Mouse (Mus musculus) heart, postnatal 0 days (tissue): ENCODE measurements around the gene Gm17606. TPM values are rescaled to one million over a fixed set of nuclear protein-coding genes. Genes with fewer than 3 reads are reported as not detected.

Experiments
- ATAC-seq: fragments of 200-750 bp; cut with Nextera tagmentation; 2 replicates; pipeline ENCODE4 v1.8.0; 2017; ENCODE audit warnings: low read depth, moderate number of reproducible peaks, moderate library complexity; ENCODE audit not compliant: insufficient read depth
- DNase-seq: peaks from one replicate; pipeline ENCODE4 v3.0.0-alpha.2; 2016; ENCODE audit warnings: low spot score
- H3K27ac ChIP-seq: fragments of 300-500 bp; sonication (generic); 2 replicates; pipeline ENCODE4 v1.5.1; 2014; ENCODE audit warnings: low read depth, mild to moderate bottlenecking
- H3K27me3 ChIP-seq: fragments of 300-500 bp; sonication (generic); 2 replicates; pipeline ENCODE4 v1.6.1; 2014; ENCODE audit warnings: low read length, mixed read lengths; ENCODE audit not compliant: control insufficient read depth, insufficient read depth
- H3K36me3 ChIP-seq: fragments of 300-500 bp; sonication (generic); replicated peaks from 2 replicates; pipeline ENCODE4 v1.6.1; 2014; ENCODE audit warnings: low read length, mixed read lengths; ENCODE audit not compliant: control insufficient read depth, insufficient read depth
- H3K4me1 ChIP-seq: fragments of 300-500 bp; sonication (generic); 2 replicates; pipeline ENCODE4 v1.6.1; 2014; ENCODE audit warnings: antibody characterized with exemption; ENCODE audit not compliant: control insufficient read depth, insufficient read depth
- H3K4me2 ChIP-seq: fragments of 300-500 bp; sonication (generic); 2 replicates; pipeline ENCODE4 v1.6.1; 2014; ENCODE audit warnings: low read depth, mild to moderate bottlenecking, low read length, moderate library complexity
- H3K4me3 ChIP-seq: fragments of 300-500 bp; sonication (generic); 2 replicates; pipeline ENCODE4 v1.5.1; 2014; ENCODE audit warnings: low read depth, low read length
- H3K9ac ChIP-seq: fragments of 300-500 bp; sonication (generic); replicated peaks from 2 replicates; pipeline ENCODE4 v1.6.1; 2014; ENCODE audit warnings: low read depth, low read length, mixed read lengths
- H3K9me3 ChIP-seq: fragments of 300-500 bp; sonication (generic); replicated peaks from 2 replicates; pipeline ENCODE4 v1.6.1; 2016; ENCODE audit warnings: low read length; ENCODE audit not compliant: control insufficient read depth
- CTCF ChIP-seq: IDR thresholded peaks from 2 replicates; pipeline ENCODE4 v1.5.1; 2016; ENCODE audit warnings: antibody characterized with exemption, control low read depth, low read depth
- EP300 ChIP-seq: IDR thresholded peaks from 2 replicates; pipeline ENCODE4 v1.6.1; 2016; ENCODE audit warnings: antibody characterized with exemption, low read depth
- WGBS: fragments of 180-500 bp; shearing (Covaris S2); extraction: QIAGEN DNeasy Blood & Tissue Kit; methylation state at CpG from one replicate; pipeline ENCODE4 v1.1.7; 2014; 5-methylcytosine and 5-hydroxymethylcytosine counted together
- polyA plus RNA-seq: library from polyadenylated mRNA; unstranded; fragments of >200 nt; fragmentation: Nextera tagmentation; extraction: Ambion mirVana; gene quantifications from 2 replicates; pipeline ENCODE4 v1.2.1, GENCODE M21; 2015
- total RNA-seq: library from RNA; depleted of rRNA; stranded (reverse); fragments of >200 nt; gene quantifications from 2 replicates; pipeline ENCODE4 v1.2.3, GENCODE M21; 2014; ENCODE audit warnings: low replicate concordance

Gm17606 gene
- total and polyA plus RNA-seq, 2 experiments from 2014 or later: not detected

DNA sequence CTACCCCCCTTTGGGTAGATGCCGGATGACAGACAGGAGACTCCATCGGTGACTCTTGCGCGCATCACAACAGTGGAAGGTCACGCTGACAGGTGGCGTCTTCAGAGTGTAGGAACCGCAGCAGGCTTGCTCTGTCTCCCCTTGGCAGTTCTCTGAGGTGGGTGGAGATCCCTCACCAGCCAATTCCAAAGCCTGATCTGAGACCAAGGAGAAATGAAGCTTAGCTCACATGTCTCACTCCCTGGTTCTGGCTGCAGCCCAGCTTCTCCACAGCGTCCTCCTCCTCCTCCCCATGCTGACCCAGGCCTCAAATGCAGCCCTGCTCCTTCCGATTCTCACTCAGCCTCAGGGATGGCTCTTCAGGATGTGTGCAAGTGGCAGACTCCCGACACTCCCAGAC is 15.8 kb upstream of the Gm17606 start:
- H3K27me3 ChIP-seq: no peaks in the 10 kb centered on the region
- TF ChIP-seq CTCF: no peak
- H3K36me3 ChIP-seq: no peaks in the 10 kb centered on the region
- no peak overlapping the region for H3K4me2 ChIP-seq
- no peak overlapping the region for H3K4me3 ChIP-seq
- H3K9ac ChIP-seq: no peak overlapping the region
- H3K4me1 ChIP-seq: no peaks in the 10 kb centered on the region
- no peak for ATAC-seq
- H3K9me3 ChIP-seq: no peaks in the 10 kb centered on the region
- no peak overlapping the region for H3K27ac ChIP-seq
- 71% methylated on average over 10 of the region's 10 CpGs for WGBS
- peak; percentile 1 for DNase-seq

DNA sequence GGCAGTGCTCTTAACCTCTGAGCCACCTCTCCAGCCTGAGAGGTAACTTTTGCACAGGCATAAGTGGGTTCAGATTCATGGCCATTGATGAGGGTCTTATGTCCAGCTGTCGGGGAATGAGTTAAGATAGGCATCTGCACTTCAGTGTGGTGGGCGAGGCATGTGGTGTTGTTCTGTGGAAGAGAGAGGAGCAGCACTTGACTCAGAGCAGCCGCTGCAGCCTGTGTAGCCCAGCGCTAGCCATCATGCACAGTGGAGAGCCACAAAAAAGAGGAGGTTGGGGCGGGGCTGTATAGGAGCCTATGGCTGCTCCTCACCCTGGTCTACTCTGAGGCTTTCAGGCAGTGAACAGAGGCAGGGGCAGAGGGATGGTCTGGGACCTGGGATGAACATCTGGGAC is 12.6 kb upstream of the Gm17606 start:
- 60% methylated on average over 5 of the region's 5 CpGs for WGBS
- peaks cover 4% of the 10 kb centered on the region; the same call in 1 of the 2 replicates for H3K36me3 ChIP-seq
- TF ChIP-seq CTCF: no peak
- no peaks in the 10 kb centered on the region for H3K9me3 ChIP-seq
- no peak overlapping the region for H3K4me3 ChIP-seq
- no peak overlapping the region for H3K4me2 ChIP-seq
- no peaks in the 10 kb centered on the region for H3K4me1 ChIP-seq
- no peak overlapping the region for H3K27ac ChIP-seq
- ATAC-seq (no peak), DNase-seq (no peak)
- H3K9ac ChIP-seq: no peak overlapping the region
- H3K27me3 ChIP-seq: no peaks in the 10 kb centered on the region

DNA sequence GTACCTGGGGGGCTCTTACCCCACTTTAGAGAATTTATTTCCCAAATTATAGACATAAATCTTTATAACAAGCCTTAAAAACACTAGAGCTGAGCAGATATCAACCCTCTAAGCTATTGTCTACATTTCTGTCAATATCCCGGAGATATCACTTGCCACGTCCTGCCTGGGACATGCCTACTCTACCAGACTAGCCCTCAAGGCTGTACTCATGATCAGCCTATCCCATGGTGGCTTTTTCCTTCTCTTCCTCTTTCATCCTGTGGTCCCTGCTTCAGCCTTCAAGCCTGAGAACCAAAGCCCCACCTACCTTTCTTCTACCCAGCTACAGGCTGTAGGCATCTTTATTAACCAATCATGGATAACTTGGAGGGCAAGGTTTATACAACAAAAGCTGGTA is 11.0 kb upstream of the Gm17606 start:
- TF ChIP-seq EP300 (no peak), CTCF (no peak)
- Histone ChIP-seq H3K9ac (no peak overlapping the region), H3K9me3 (no peaks in the 10 kb centered on the region), H3K27ac (no peak overlapping the region), H3K27me3 (no peaks in the 10 kb centered on the region), H3K4me2 (no peak overlapping the region), H3K36me3 (peaks cover 8% of the 10 kb centered on the region; the same call in 1 of the 2 replicates), H3K4me1 (no peaks in the 10 kb centered on the region), H3K4me3 (no peak overlapping the region)
- ATAC-seq (no peak), DNase-seq (peak; percentile 1)
- WGBS: 74% methylated on average over 2 of the region's 2 CpGs

DNA sequence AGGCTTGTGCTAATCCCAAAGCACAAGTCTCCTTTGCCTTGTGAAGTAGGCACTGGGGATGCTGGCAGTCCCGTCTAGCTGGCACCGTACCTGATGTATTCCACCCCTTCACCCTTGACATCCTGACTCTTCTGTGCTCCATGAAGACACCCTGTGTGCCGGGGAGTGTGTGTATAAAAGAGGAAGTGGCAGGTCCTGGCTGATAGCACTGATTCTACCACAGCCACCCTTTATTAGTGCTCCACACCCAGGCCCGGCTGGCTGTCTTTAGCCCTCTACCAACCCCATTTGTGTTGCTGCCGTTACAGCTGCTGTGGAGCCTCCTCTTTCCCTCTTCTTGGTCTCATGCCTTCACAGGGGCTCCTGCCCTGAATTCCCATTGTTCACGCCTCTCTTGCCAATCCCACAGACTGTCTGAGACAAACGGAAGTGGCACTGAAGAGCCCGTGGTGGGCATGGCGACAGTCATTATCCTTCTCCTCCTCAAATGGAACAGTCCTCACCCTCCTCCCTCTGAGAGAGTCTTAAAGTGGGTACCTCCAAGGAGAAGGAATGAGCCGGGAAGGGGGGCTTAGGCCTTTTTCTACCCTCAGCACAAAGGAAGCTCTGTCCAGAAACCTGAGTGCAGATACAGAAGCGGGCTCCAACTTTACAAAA is 10.0 kb upstream of the Gm17606 start:
- no peak for TF ChIP-seq CTCF
- TF ChIP-seq EP300: no peak
- no peak overlapping the region for H3K27ac ChIP-seq
- H3K27me3 ChIP-seq: no peaks in the 10 kb centered on the region
- no peak for ATAC-seq
- no peaks in the 10 kb centered on the region for H3K9me3 ChIP-seq
- peaks cover 8% of the 10 kb centered on the region; the same call in 1 of the 2 replicates for H3K36me3 ChIP-seq
- no peak overlapping the region for H3K4me3 ChIP-seq
- no peak overlapping the region for H3K9ac ChIP-seq
- no peak for DNase-seq
- no peaks in the 10 kb centered on the region for H3K4me1 ChIP-seq
- 75% methylated on average over 11 of the region's 11 CpGs for WGBS
- H3K4me2 ChIP-seq: no peak overlapping the region

DNA sequence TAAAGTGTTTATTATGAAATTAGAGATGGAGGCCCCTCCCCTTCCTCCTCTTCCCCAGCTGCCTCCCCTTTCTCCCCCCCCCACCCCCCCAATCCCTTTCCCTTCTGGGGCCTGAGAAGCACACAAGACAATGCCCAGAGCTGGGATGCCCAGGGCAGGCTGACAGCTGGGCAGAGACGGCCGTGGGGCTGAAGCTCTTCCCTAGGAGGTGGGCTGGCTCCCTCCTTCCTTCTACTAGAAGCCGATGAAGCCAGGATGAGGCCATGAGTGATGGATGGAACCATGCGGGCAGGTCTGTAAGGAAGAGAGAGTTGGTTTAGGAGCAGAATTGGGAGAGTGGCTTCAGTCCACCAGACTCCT is 9.5 kb upstream of the Gm17606 start:
- no peaks in the 10 kb centered on the region for H3K4me1 ChIP-seq
- DNase-seq: no peak
- no peak overlapping the region for H3K4me3 ChIP-seq
- no peak overlapping the region for H3K27ac ChIP-seq
- 78% methylated on average over 4 of the region's 4 CpGs for WGBS
- peaks cover 8% of the 10 kb centered on the region; the same call in 1 of the 2 replicates for H3K36me3 ChIP-seq
- no peak for TF ChIP-seq EP300
- TF ChIP-seq CTCF: no peak
- ATAC-seq: no peak
- no peak overlapping the region for H3K4me2 ChIP-seq
- H3K27me3 ChIP-seq: no peaks in the 10 kb centered on the region
- no peak overlapping the region for H3K9ac ChIP-seq
- no peaks in the 10 kb centered on the region for H3K9me3 ChIP-seq

DNA sequence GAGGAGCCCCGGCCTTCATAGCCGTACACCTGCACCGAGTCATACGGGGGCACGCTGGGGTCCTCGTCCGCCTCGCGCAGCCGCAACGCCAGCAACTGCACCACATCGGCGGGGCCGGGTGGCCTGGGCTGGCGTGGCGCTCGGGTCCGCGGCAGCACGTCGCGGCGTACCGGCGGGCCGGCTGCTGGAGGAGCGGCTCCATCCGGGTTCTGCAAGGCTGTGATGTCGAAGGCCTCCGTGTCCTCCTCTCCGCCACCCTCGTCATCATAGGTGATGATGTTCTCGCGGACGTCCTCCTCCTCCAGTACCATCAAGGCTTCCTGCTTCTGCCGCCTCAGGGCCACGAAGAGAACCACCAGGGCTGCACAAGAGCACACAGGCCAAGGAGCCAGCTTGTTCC is 8.5 kb upstream of the Gm17606 start:
- Histone ChIP-seq H3K4me1 (no peaks in the 10 kb centered on the region), H3K36me3 (peaks cover 8% of the 10 kb centered on the region; the same call in 1 of the 2 replicates), H3K27ac (no peak overlapping the region), H3K9ac (no peak overlapping the region), H3K4me2 (no peak overlapping the region), H3K27me3 (no peaks in the 10 kb centered on the region), H3K4me3 (no peak overlapping the region), H3K9me3 (no peaks in the 10 kb centered on the region)
- TF ChIP-seq CTCF: no peak
- no peak for TF ChIP-seq EP300
- DNase-seq (no peak), ATAC-seq (no peak)
- WGBS: 88% methylated on average over 37 of the region's 37 CpGs
